24 mouse cellular contexts compared by ENCODE assay signal in genomic region chr17:87194639-87195038, GRCm38 (mm10).
DNase-seq lines count a peak whose midpoint lies in the region; ATAC-seq and TF ChIP-seq lines count a peak whose summit lies in the region.
"Had no signal": no experiment of that assay in that cellular context is flagged by ENCODE, and none has a peak within 500 bp of the region (broad histone marks: within the 10 kb centered on the region; RNA-seq: fewer than 3 reads in every experiment).

No protein-coding gene starts in this region.

- H3K4me3 ChIP-seq in heart, embryonic 12.5 days, result no peak overlapping the region
- H3K4me3 ChIP-seq in kidney, embryonic 16.5 days (ENCODE audit: low read length), result no peak overlapping the region
- H3K4me3 ChIP-seq in midbrain, embryonic 11.5 days (ENCODE audit: low read depth, low read length), result no peak overlapping the region
- H3K4me3 ChIP-seq in midbrain, embryonic 16.5 days (ENCODE audit: low read depth, low read length), result no peak overlapping the region
- H3K4me3 ChIP-seq in myocyte, result no peak overlapping the region
- H3K4me3 ChIP-seq: embryonic facial prominence, embryonic 15.5 days; erythroblast, embryonic 14.5 days; forebrain, embryonic 10.5 days; heart, embryonic 10.5 days; heart, embryonic 15.5 days had no signal

- no peak for ATAC-seq in heart, embryonic 12.5 days (ENCODE audit: insufficient number of reproducible peaks, low FRiP score)
- ATAC-seq in kidney, embryonic 16.5 days (ENCODE audit: low FRiP score, low TSS enrichment), result peak; percentile 50; the same call in 1 of the 2 replicates
- ATAC-seq in midbrain, embryonic 11.5 days (ENCODE audit: low FRiP score), result no peak
- ATAC-seq in midbrain, embryonic 16.5 days, result no peak
- ATAC-seq: forebrain, embryonic 14.5 days had no signal

- peaks cover 8% of the 10 kb centered on the region for H3K9me3 ChIP-seq in heart, embryonic 12.5 days (replicated peaks)
- H3K9me3 ChIP-seq in kidney, embryonic 16.5 days (ENCODE audit: low read length), result no peaks in the 10 kb centered on the region
- H3K9me3 ChIP-seq in midbrain, embryonic 11.5 days (ENCODE audit: control insufficient read depth, low read length), result no peaks in the 10 kb centered on the region
- no peaks in the 10 kb centered on the region for H3K9me3 ChIP-seq in midbrain, embryonic 16.5 days (replicated peaks; ENCODE audit: control insufficient read depth, low read length, poor library complexity, severe bottlenecking)
- H3K9me3 ChIP-seq: heart, embryonic 15.5 days had no signal

- no peaks in the 10 kb centered on the region for H3K79me2 ChIP-seq in myocyte (ENCODE audit: control insufficient read depth, insufficient read depth)

- peaks cover 22% of the 10 kb centered on the region for H3K4me1 ChIP-seq in heart, embryonic 12.5 days (replicated peaks)
- peaks cover 39% of the 10 kb centered on the region for H3K4me1 ChIP-seq in kidney, embryonic 16.5 days (ENCODE audit: insufficient read depth, low read length)
- H3K4me1 ChIP-seq in midbrain, embryonic 11.5 days (ENCODE audit: control insufficient read depth, insufficient read depth, low read length), result no peaks in the 10 kb centered on the region
- H3K4me1 ChIP-seq in midbrain, embryonic 16.5 days (ENCODE audit: control insufficient read depth, insufficient read depth, low read length), result no peaks in the 10 kb centered on the region

- H3ac ChIP-seq in myocyte (ENCODE audit: control insufficient read depth, insufficient read length), result no peak overlapping the region

- H3K27me3 ChIP-seq in heart, embryonic 12.5 days (replicated peaks), result no peaks in the 10 kb centered on the region
- H3K27me3 ChIP-seq in kidney, embryonic 16.5 days (ENCODE audit: insufficient read depth, low read length), result no peaks in the 10 kb centered on the region
- H3K27me3 ChIP-seq in midbrain, embryonic 11.5 days (ENCODE audit: control insufficient read depth, insufficient read depth, low read length), result no peaks in the 10 kb centered on the region
- no peaks in the 10 kb centered on the region for H3K27me3 ChIP-seq in midbrain, embryonic 16.5 days (ENCODE audit: control insufficient read depth, insufficient read depth, low read depth, low read length)
- no peaks in the 10 kb centered on the region for H3K27me3 ChIP-seq in myocyte (ENCODE audit: control insufficient read depth, insufficient read depth, insufficient read length)
- H3K27me3 ChIP-seq: CH12.LX; embryonic facial prominence, embryonic 15.5 days; heart, embryonic 15.5 days had no signal

- no peak overlapping the region for H3K4me2 ChIP-seq in heart, embryonic 12.5 days
- H3K4me2 ChIP-seq in kidney, embryonic 16.5 days (replicated peaks; ENCODE audit: low read depth, low read length), result no peak overlapping the region
- H3K4me2 ChIP-seq in midbrain, embryonic 11.5 days, result no peak overlapping the region
- no peak overlapping the region for H3K4me2 ChIP-seq in midbrain, embryonic 16.5 days (ENCODE audit: low read length)
- H3K4me2 ChIP-seq in myocyte (ENCODE audit: low read depth), result no peak overlapping the region
- H3K4me2 ChIP-seq: embryonic facial prominence, embryonic 15.5 days; heart, embryonic 15.5 days; hindbrain, embryonic 14.5 days had no signal

- peak; percentile 84 for DNase-seq in heart, adult 11 months
- DNase-seq in kidney, postnatal 25 days, result no peak
- peak; percentile 75 for DNase-seq in midbrain, embryonic 11.5 days (ENCODE audit: low spot score, missing footprints)
- DNase-seq in thymus, postnatal 4 days, result no peak
- DNase-seq: adrenal gland, adult 2 months; adrenal gland, postnatal 25 days; cerebellum, adult 18-20 months; cerebellum, adult 9-11 months; cerebellum, postnatal 36 days; gastrocnemius, postnatal 36 days; heart, adult 18-20 months; heart, postnatal 14 days had no signal

- no peak overlapping the region for H3K27ac ChIP-seq in heart, embryonic 12.5 days (ENCODE audit: poor library complexity, severe bottlenecking)
- H3K27ac ChIP-seq in kidney, embryonic 16.5 days (ENCODE audit: low read length), result no peak overlapping the region
- no peak overlapping the region for H3K27ac ChIP-seq in midbrain, embryonic 11.5 days (ENCODE audit: low read depth, low read length)
- H3K27ac ChIP-seq in midbrain, embryonic 16.5 days (ENCODE audit: low read length), result no peak overlapping the region
- H3K27ac ChIP-seq: heart, embryonic 10.5 days; heart, embryonic 15.5 days; hindbrain, embryonic 14.5 days had no signal

- WGBS in heart, embryonic 12.5 days, result 68% methylated on average over 11 of the region's 11 CpGs
- WGBS in kidney, embryonic 16.5 days, result 42% methylated on average over 11 of the region's 11 CpGs
- WGBS in midbrain, embryonic 11.5 days, result 61% methylated on average over 11 of the region's 11 CpGs
- 55% methylated on average over 11 of the region's 11 CpGs for WGBS in midbrain, embryonic 16.5 days

- TF ChIP-seq POLR2A in myocyte (IDR thresholded peaks at IDR 0.05; ENCODE audit: insufficient read length, low read depth), result no peak

- no peaks in the 10 kb centered on the region for H3K36me3 ChIP-seq in heart, embryonic 12.5 days
- H3K36me3 ChIP-seq in kidney, embryonic 16.5 days (ENCODE audit: insufficient read depth, low read length), result no peaks in the 10 kb centered on the region
- no peaks in the 10 kb centered on the region for H3K36me3 ChIP-seq in midbrain, embryonic 11.5 days (ENCODE audit: control insufficient read depth, insufficient read depth, low read length)
- H3K36me3 ChIP-seq in midbrain, embryonic 16.5 days (ENCODE audit: control insufficient read depth, insufficient read depth, low read length), result no peaks in the 10 kb centered on the region
- H3K36me3 ChIP-seq in myocyte (ENCODE audit: control insufficient read depth, insufficient read depth), result no peaks in the 10 kb centered on the region
- H3K36me3 ChIP-seq: embryonic facial prominence, embryonic 15.5 days; forebrain, embryonic 10.5 days; heart, embryonic 10.5 days; heart, embryonic 15.5 days had no signal

- no peak overlapping the region for H3K9ac ChIP-seq in heart, embryonic 12.5 days
- H3K9ac ChIP-seq in kidney, embryonic 16.5 days (replicated peaks; ENCODE audit: low read length), result no peak overlapping the region
- no peak overlapping the region for H3K9ac ChIP-seq in midbrain, embryonic 11.5 days (ENCODE audit: low read length)
- H3K9ac ChIP-seq in midbrain, embryonic 16.5 days (ENCODE audit: low read depth, low read length), result no peak overlapping the region
- H3K9ac ChIP-seq: embryonic facial prominence, embryonic 15.5 days; heart, embryonic 15.5 days; hindbrain, embryonic 14.5 days had no signal

TF ChIP-seq in myocyte, 11 proteins besides CTCF, POLR2A, EP300 and RAD21:
- TF ChIP-seq MYOD1 (IDR thresholded peaks at IDR 0.05; ENCODE audit: control insufficient read depth in 1 of 3, insufficient read length in 2 of 3, low read depth in 2 of 3) (peak in 2 of 3 experiments; percentile 35 to 66), SRF (IDR thresholded peaks at IDR 0.05; ENCODE audit: control insufficient read depth, insufficient read length, low read depth) (no peak), TCF12 (IDR thresholded peaks at IDR 0.05; ENCODE audit: insufficient read depth, poor library complexity, severe bottlenecking) (no peak), TCF3 (IDR thresholded peaks at IDR 0.05; ENCODE audit: insufficient read length, low read depth) (no peak)

Comparison
In these comparisons a context has a peak if more than half of its experiments do, and no peak if none do; other contexts are left out.
1. DNase-seq: peak in heart, adult 11 months (single experiment) and midbrain, embryonic 11.5 days (single experiment); none in kidney, postnatal 25 days (0 of 2) and thymus, postnatal 4 days (single experiment).